Mouse (Mus musculus): ENCODE measurements around the gene Ttc28. TPM values are rescaled to one million over a fixed set of nuclear protein-coding genes. Genes with fewer than 3 reads are reported as not detected.

Ttc28 gene
- polyA plus RNA-seq, 1 experiment from 2014 or later = 13.0 TPM

- Histone ChIP-seq H3K9ac (ENCODE audit: low read length) (no peak overlapping the region), H3K4me1 (replicated peaks; ENCODE audit: control insufficient read depth, insufficient read depth, low read length) (peaks cover 33% of the 10 kb centered on the region), H3K27ac (ENCODE audit: low read depth) (peak overlapping the region; percentile 49), H3K9me3 (ENCODE audit: control insufficient read depth, low read length) (no peaks in the 10 kb centered on the region), H3K27me3 (replicated peaks; ENCODE audit: control insufficient read depth, insufficient read depth, low read length) (no peaks in the 10 kb centered on the region), H3K4me2 (ENCODE audit: low read length) (no peak overlapping the region; the same call in 1 of the 2 replicates), H3K4me3 (ENCODE audit: low read depth, low read length) (no peak overlapping the region), H3K36me3 (ENCODE audit: control insufficient read depth, insufficient read depth, low read length) (peaks cover 27% of the 10 kb centered on the region)
- ATAC-seq (replicated peaks; ENCODE audit: low FRiP score, low TSS enrichment, low read depth) (peak; percentile 72), DNase-seq (ENCODE audit: low spot score) (no peak)
- WGBS = 26% methylated on average over 14 of the region's 14 CpGs
Measured at GRCm38 (mm10) chr5:111228302-111229040, 348.9 kb downstream of the Ttc28 start.

DNA sequence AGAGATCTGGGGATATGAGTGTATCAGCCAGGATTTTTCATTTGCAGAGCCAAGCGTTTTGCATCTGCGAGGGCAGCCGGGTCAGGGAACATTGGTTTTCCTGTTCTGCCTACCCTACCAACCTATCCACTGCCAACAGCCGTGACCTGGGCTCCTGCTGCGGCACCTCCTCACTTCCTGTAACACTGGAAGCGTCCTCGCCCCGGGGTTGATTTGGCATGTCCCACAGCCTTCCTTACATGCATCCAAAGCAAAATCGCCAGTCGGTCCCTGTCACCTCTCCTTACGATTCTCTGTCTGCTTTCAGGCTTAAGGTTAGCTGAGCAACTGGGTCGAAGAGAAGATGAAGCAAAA lies 349.4 kb downstream of the Ttc28 start:
- Histone ChIP-seq H3K36me3 (ENCODE audit: control insufficient read depth, insufficient read depth, low read length) (peaks cover 22% of the 10 kb centered on the region), H3K27me3 (replicated peaks; ENCODE audit: control insufficient read depth, insufficient read depth, low read length) (no peaks in the 10 kb centered on the region), H3K4me2 (ENCODE audit: low read length) (no peak overlapping the region), H3K9ac (ENCODE audit: low read length) (no peak overlapping the region), H3K4me1 (replicated peaks; ENCODE audit: control insufficient read depth, insufficient read depth, low read length) (peaks cover 33% of the 10 kb centered on the region), H3K9me3 (ENCODE audit: control insufficient read depth, low read length) (no peaks in the 10 kb centered on the region), H3K4me3 (ENCODE audit: low read depth, low read length) (no peak overlapping the region), H3K27ac (ENCODE audit: low read depth) (peak overlapping the region; percentile 49)
- WGBS = 62% methylated on average over 12 of the region's 12 CpGs
- ATAC-seq (replicated peaks; ENCODE audit: low FRiP score, low TSS enrichment, low read depth) = no peak
- no peak for DNase-seq (ENCODE audit: low spot score)

- Histone ChIP-seq H3K9ac (ENCODE audit: low read length) (no peak overlapping the region), H3K27ac (ENCODE audit: low read depth) (no peak overlapping the region), H3K4me3 (ENCODE audit: low read depth, low read length) (no peak overlapping the region), H3K4me1 (replicated peaks; ENCODE audit: control insufficient read depth, insufficient read depth, low read length) (peaks cover 33% of the 10 kb centered on the region), H3K4me2 (ENCODE audit: low read length) (no peak overlapping the region), H3K27me3 (replicated peaks; ENCODE audit: control insufficient read depth, insufficient read depth, low read length) (no peaks in the 10 kb centered on the region), H3K36me3 (ENCODE audit: control insufficient read depth, insufficient read depth, low read length) (peaks cover 18% of the 10 kb centered on the region; the same call in 1 of the 2 replicates), H3K9me3 (ENCODE audit: control insufficient read depth, low read length) (no peaks in the 10 kb centered on the region)
- ATAC-seq (replicated peaks; ENCODE audit: low FRiP score, low TSS enrichment, low read depth) (no peak), DNase-seq (ENCODE audit: low spot score) (no peak)
- 53% methylated on average over 3 of the region's 3 CpGs for WGBS
Measured at GRCm38 (mm10) chr5:111229671-111230070, 350.1 kb downstream of the Ttc28 start.

GRCm38 (mm10) chr5:111231044-111231443 lies 351.4 kb downstream of the Ttc28 start:
- H3K9ac ChIP-seq (ENCODE audit: low read length) = no peak overlapping the region
- H3K27ac ChIP-seq (ENCODE audit: low read depth) = no peak overlapping the region
- DNase-seq (ENCODE audit: low spot score) (no peak), ATAC-seq (replicated peaks; ENCODE audit: low FRiP score, low TSS enrichment, low read depth) (no peak)
- WGBS = 81% methylated on average over 13 of the region's 13 CpGs
- peaks cover 33% of the 10 kb centered on the region for H3K4me1 ChIP-seq (replicated peaks; ENCODE audit: control insufficient read depth, insufficient read depth, low read length)
- no peaks in the 10 kb centered on the region for H3K9me3 ChIP-seq (ENCODE audit: control insufficient read depth, low read length)
- peaks cover 21% of the 10 kb centered on the region; the same call in 1 of the 2 replicates for H3K36me3 ChIP-seq (ENCODE audit: control insufficient read depth, insufficient read depth, low read length)
- no peak overlapping the region for H3K4me2 ChIP-seq (ENCODE audit: low read length)
- H3K27me3 ChIP-seq (replicated peaks; ENCODE audit: control insufficient read depth, insufficient read depth, low read length) = no peaks in the 10 kb centered on the region
- no peak overlapping the region for H3K4me3 ChIP-seq (ENCODE audit: low read depth, low read length)

DNA sequence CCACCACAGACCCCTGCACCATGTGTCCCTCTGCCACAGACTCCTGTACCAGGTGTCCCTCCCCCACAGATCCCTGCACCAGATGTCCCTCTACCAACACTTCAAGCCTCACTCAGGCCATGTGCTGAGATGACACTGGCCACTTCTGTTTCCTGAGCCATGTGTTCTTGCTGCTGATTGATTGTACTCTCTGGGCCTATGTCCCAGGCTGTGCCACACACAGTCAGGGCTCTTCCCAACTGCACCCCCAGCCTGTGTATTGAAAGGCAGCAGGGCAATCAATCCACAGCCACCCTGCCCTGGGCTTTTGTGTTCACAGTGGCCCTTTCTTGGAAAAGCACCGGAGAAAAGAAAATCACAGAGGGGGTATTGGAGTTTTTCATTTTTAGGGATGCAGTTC lies 352.2 kb downstream of the Ttc28 start:
- Histone ChIP-seq H3K4me1 (replicated peaks; ENCODE audit: control insufficient read depth, insufficient read depth, low read length) (peaks cover 33% of the 10 kb centered on the region), H3K36me3 (ENCODE audit: control insufficient read depth, insufficient read depth, low read length) (peaks cover 17% of the 10 kb centered on the region; the same call in 1 of the 2 replicates), H3K9ac (ENCODE audit: low read length) (no peak overlapping the region), H3K27me3 (replicated peaks; ENCODE audit: control insufficient read depth, insufficient read depth, low read length) (no peaks in the 10 kb centered on the region), H3K27ac (ENCODE audit: low read depth) (no peak overlapping the region), H3K4me3 (ENCODE audit: low read depth, low read length) (no peak overlapping the region), H3K9me3 (ENCODE audit: control insufficient read depth, low read length) (no peaks in the 10 kb centered on the region), H3K4me2 (ENCODE audit: low read length) (no peak overlapping the region)
- WGBS = 83% methylated on average over 1 of the region's 1 CpGs
- ATAC-seq (replicated peaks; ENCODE audit: low FRiP score, low TSS enrichment, low read depth) (no peak), DNase-seq (ENCODE audit: low spot score) (no peak)

- H3K27me3 ChIP-seq (replicated peaks; ENCODE audit: control insufficient read depth, insufficient read depth, low read length) = no peaks in the 10 kb centered on the region
- ATAC-seq (replicated peaks; ENCODE audit: low FRiP score, low TSS enrichment, low read depth) = no peak
- H3K27ac ChIP-seq (ENCODE audit: low read depth) = no peak overlapping the region
- H3K9me3 ChIP-seq (ENCODE audit: control insufficient read depth, low read length) = no peaks in the 10 kb centered on the region
- WGBS = 55% methylated on average over 24 of the region's 24 CpGs
- H3K9ac ChIP-seq (ENCODE audit: low read length) = no peak overlapping the region
- no peak overlapping the region for H3K4me2 ChIP-seq (ENCODE audit: low read length)
- H3K4me3 ChIP-seq (ENCODE audit: low read depth, low read length) = no peak overlapping the region
- H3K4me1 ChIP-seq (replicated peaks; ENCODE audit: control insufficient read depth, insufficient read depth, low read length) = peaks cover 21% of the 10 kb centered on the region
- peaks cover 22% of the 10 kb centered on the region; the same call in 1 of the 2 replicates for H3K36me3 ChIP-seq (ENCODE audit: control insufficient read depth, insufficient read depth, low read length)
- no peak for DNase-seq (ENCODE audit: low spot score)
Measured at GRCm38 (mm10) chr5:111233022-111233709, 353.6 kb downstream of the Ttc28 start.

- Histone ChIP-seq H3K27me3 (replicated peaks; ENCODE audit: control insufficient read depth, insufficient read depth, low read length) (no peaks in the 10 kb centered on the region), H3K9me3 (ENCODE audit: control insufficient read depth, low read length) (no peaks in the 10 kb centered on the region), H3K4me3 (ENCODE audit: low read depth, low read length) (no peak overlapping the region), H3K27ac (ENCODE audit: low read depth) (no peak overlapping the region), H3K4me1 (replicated peaks; ENCODE audit: control insufficient read depth, insufficient read depth, low read length) (peaks cover 3% of the 10 kb centered on the region; the same call in 1 of the 2 replicates), H3K4me2 (ENCODE audit: low read length) (no peak overlapping the region), H3K36me3 (ENCODE audit: control insufficient read depth, insufficient read depth, low read length) (peaks cover 29% of the 10 kb centered on the region), H3K9ac (ENCODE audit: low read length) (no peak overlapping the region)
- 76% methylated on average over 12 of the region's 12 CpGs for WGBS
- no peak for DNase-seq (ENCODE audit: low spot score)
- ATAC-seq (replicated peaks; ENCODE audit: low FRiP score, low TSS enrichment, low read depth) = no peak
Measured at GRCm38 (mm10) chr5:111235131-111235530, 355.5 kb downstream of the Ttc28 start.

DNA sequence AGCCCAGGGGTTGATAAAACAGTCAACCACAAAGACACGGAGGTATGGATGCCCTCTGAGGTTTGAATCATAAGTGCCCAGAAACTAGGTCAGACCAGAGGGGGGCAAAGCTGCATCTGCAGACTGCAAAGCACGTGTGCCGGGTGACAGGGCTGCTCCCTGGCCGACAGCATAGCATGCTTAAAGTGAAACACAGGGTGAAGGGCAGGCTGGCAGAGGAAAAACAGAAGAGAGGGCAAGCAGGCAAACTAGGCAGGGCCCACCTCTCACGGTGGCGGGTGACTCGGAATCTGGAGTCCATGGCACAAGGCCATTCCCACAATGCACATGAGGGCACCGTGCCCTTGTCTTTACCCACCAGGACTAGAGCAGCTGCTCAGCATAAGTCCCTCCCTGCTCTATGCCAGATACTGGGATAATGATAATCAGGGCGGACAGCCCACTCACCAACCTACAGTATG lies 357.6 kb downstream of the Ttc28 start:
- Histone ChIP-seq H3K9me3 (ENCODE audit: control insufficient read depth, low read length) (no peaks in the 10 kb centered on the region), H3K9ac (ENCODE audit: low read length) (no peak overlapping the region), H3K4me3 (ENCODE audit: low read depth, low read length) (no peak overlapping the region), H3K4me2 (ENCODE audit: low read length) (no peak overlapping the region), H3K36me3 (ENCODE audit: control insufficient read depth, insufficient read depth, low read length) (peaks cover 24% of the 10 kb centered on the region), H3K4me1 (replicated peaks; ENCODE audit: control insufficient read depth, insufficient read depth, low read length) (peaks cover 3% of the 10 kb centered on the region; the same call in 1 of the 2 replicates), H3K27me3 (replicated peaks; ENCODE audit: control insufficient read depth, insufficient read depth, low read length) (no peaks in the 10 kb centered on the region), H3K27ac (ENCODE audit: low read depth) (no peak overlapping the region)
- no peak for ATAC-seq (replicated peaks; ENCODE audit: low FRiP score, low TSS enrichment, low read depth)
- no peak for DNase-seq (ENCODE audit: low spot score)
- 87% methylated on average over 9 of the region's 9 CpGs for WGBS

All from intestine, embryonic 14.5 days (tissue).